Mouse (Mus musculus) liver, adult 2 months (tissue): ENCODE measurements at regions not wholly inside any gene's neighbourhood (a gene's known extent, or its start where the extent isn't known, plus 50 kb on each side); places are given as distances from the start of the nearest gene placed in this dataset.

Experiments
- CTCF ChIP-seq: fragments of 200-500 bp; IDR thresholded peaks from 2 replicates; pipeline ENCODE4 v1.5.1; 2011; ENCODE audit warnings: low read depth, low read length, control low read depth
- POLR2A ChIP-seq: fragments of 200-500 bp; IDR thresholded peaks from 2 replicates; pipeline ENCODE4 v1.6.1; 2011; ENCODE audit warnings: low read length, control low read depth; ENCODE audit not compliant: insufficient read depth; ENCODE audit errors: extremely low read depth

GRCm38 (mm10) chr3:124930773-124931607, 350.1 kb upstream of the 1700003H04Rik start:
- TF ChIP-seq POLR2A, result no peak
- TF ChIP-seq CTCF, result no peak
